Mouse (Mus musculus): ENCODE measurements around the gene Scn3b. TPM values are rescaled to one million over a fixed set of nuclear protein-coding genes. Genes with fewer than 3 reads are reported as not detected.

Gene Scn3b
- polyA plus RNA-seq, 1 experiment, result not detected

DNA sequence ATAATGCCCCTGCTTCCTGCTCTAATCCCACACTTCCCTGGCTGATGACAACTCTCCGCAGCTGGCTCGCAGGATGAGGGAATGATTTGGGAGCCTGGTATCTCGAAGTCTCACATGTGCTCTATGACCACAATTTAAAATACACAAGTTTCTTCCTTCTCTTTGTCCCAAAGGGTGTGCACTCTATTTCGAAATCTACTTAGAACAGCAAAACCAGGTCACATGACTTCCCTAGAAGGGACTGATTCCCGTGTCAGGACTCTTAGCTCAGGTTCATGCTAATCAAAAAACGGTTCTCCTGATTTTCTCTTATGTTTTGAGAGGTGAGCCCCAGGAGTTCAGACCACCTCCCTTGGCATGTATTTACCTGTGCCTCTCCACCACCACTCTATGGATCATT lies 5.1 kb upstream of the Scn3b start:
- H3K36me3 ChIP-seq (ENCODE audit: control insufficient read depth), result no peaks in the 10 kb centered on the region

DNA sequence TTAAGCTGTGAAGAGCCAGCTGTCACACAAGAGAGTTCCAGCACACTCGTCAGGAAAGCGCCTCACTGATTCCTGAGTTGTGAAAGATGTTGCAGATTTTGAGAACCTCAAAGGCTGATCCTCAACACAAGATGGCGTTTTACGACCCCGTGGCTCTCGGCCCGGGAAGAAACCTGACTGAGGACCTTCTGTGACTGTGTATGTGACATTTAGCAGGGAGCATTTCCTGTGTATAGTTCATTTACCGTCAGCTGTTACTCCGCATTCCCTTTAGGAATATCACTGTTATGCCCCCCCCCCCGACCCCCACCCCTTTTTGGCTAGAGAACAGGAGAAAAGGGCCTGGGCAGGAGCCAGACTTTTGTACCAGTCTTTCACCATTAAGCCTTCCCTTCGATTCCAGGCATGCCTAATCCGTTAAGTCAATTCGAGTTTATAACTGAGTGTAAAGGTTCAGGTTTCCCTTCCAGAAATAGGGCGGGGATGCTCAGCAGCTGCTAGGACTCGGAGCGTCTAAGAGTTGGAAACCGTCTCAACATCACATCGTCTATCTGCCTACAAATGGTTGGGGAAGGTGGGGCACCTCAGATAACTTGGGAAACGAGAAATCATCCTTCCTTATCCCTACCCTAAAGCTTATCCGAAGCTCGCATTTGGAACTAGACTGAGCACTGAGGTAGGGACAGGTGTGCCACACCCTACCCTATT lies 823 bp upstream of the Scn3b start:
- Histone ChIP-seq H3K36me3 (ENCODE audit: control insufficient read depth) (no peaks in the 10 kb centered on the region), H3K4me1 (ENCODE audit: control insufficient read depth) (no peaks in the 10 kb centered on the region), H3K4me3 (replicated peaks) (no peak overlapping the region), H3K9me3 (ENCODE audit: control insufficient read depth, low read length) (no peaks in the 10 kb centered on the region), H3K27me3 (ENCODE audit: control insufficient read depth) (peaks cover 16% of the 10 kb centered on the region)
- TF ChIP-seq TAL1 (IDR thresholded peaks at IDR 0.05; ENCODE audit: low read length) (no peak), GATA1 (IDR thresholded peaks at IDR 0.05; ENCODE audit: low read length) (no peak)

More for the DNA sequence above, 5.1 kb upstream of the Scn3b start:
- H3K4me1 ChIP-seq (ENCODE audit: control insufficient read depth), result no peaks in the 10 kb centered on the region
- H3K4me3 ChIP-seq (replicated peaks), result no peak overlapping the region
- peaks cover 6% of the 10 kb centered on the region for H3K27me3 ChIP-seq (ENCODE audit: control insufficient read depth)
- TF ChIP-seq TAL1 (IDR thresholded peaks at IDR 0.05; ENCODE audit: low read length) (no peak), GATA1 (IDR thresholded peaks at IDR 0.05; ENCODE audit: low read length) (no peak)
- H3K9me3 ChIP-seq (ENCODE audit: control insufficient read depth, low read length), result no peaks in the 10 kb centered on the region

DNA sequence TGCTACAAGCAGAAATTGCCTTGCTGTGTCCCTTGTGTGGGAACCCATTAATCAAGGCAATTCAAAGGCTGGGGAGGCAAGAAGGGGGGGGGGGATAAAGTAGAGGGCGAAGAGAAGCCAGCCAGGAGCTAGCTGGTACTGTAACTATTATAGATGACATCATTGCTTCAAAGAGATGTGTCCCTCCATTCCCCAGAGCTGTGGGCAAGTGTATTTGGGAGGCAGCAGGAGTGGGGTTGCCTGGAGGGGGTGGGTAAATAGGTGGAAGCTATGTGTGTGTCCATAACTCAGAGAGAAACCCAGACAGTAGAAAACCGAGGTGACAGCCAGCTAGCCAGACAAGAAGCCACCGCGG lies 292 bp upstream of the Scn3b start:
- Histone ChIP-seq H3K27me3 (ENCODE audit: control insufficient read depth) (peaks cover 16% of the 10 kb centered on the region), H3K4me3 (replicated peaks) (no peak overlapping the region), H3K9me3 (ENCODE audit: control insufficient read depth, low read length) (no peaks in the 10 kb centered on the region), H3K4me1 (ENCODE audit: control insufficient read depth) (no peaks in the 10 kb centered on the region), H3K36me3 (ENCODE audit: control insufficient read depth) (no peaks in the 10 kb centered on the region)
- TF ChIP-seq TAL1 (IDR thresholded peaks at IDR 0.05; ENCODE audit: low read length) (no peak), GATA1 (IDR thresholded peaks at IDR 0.05; ENCODE audit: low read length) (no peak)

DNA sequence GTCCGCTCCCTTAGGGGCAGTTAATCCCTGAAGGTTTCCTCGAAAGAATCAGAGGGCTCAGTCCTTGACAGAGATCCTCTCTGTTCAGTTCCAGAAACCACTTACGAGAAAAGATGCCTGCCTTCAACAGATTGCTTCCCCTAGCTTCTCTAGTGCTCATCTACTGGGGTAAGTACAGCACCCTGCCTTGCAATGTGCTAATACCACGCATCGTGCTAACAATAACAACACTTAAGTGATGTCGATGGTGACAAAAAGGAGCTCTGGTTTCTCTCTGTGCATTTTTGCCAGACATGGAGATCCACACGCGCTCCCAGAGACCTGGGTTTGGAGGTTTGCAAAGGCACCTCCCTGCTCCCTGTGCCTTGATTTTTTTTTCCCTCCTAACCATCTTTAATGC lies 863 bp downstream of the Scn3b start:
- peaks cover 16% of the 10 kb centered on the region for H3K27me3 ChIP-seq (ENCODE audit: control insufficient read depth)
- no peak for TF ChIP-seq TAL1 (IDR thresholded peaks at IDR 0.05; ENCODE audit: low read length)
- no peak for TF ChIP-seq GATA1 (IDR thresholded peaks at IDR 0.05; ENCODE audit: low read length)
- no peaks in the 10 kb centered on the region for H3K9me3 ChIP-seq (ENCODE audit: control insufficient read depth, low read length)
- H3K4me1 ChIP-seq (ENCODE audit: control insufficient read depth), result no peaks in the 10 kb centered on the region
- no peaks in the 10 kb centered on the region for H3K36me3 ChIP-seq (ENCODE audit: control insufficient read depth)
- no peak overlapping the region for H3K4me3 ChIP-seq (replicated peaks)

DNA sequence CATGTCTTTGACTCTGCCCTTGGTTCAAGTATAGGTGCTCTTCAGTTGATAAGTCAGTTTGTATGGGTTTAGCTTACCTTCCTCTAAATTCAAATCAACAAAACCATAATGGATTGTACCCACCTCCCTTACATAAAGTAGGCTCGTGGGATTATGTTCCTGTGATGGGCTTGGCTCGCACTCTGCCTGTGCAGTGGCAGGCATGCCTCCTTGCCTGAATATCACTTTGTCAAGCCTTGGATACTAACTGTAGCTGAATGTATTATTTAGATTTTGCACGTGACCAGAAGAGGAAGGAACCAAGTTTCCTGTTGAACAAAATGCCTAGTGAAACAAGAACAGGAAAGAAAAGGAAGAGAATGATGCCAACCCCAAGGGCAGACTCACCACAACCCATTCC lies 2.1 kb downstream of the Scn3b start:
- TF ChIP-seq TAL1 (IDR thresholded peaks at IDR 0.05; ENCODE audit: low read length) (no peak), GATA1 (IDR thresholded peaks at IDR 0.05; ENCODE audit: low read length) (no peak)
- no peak overlapping the region for H3K4me3 ChIP-seq (replicated peaks)
- no peaks in the 10 kb centered on the region for H3K4me1 ChIP-seq (ENCODE audit: control insufficient read depth)
- H3K27me3 ChIP-seq (ENCODE audit: control insufficient read depth), result peaks cover 16% of the 10 kb centered on the region
- H3K36me3 ChIP-seq (ENCODE audit: control insufficient read depth), result no peaks in the 10 kb centered on the region
- H3K9me3 ChIP-seq (ENCODE audit: control insufficient read depth, low read length), result no peaks in the 10 kb centered on the region

DNA sequence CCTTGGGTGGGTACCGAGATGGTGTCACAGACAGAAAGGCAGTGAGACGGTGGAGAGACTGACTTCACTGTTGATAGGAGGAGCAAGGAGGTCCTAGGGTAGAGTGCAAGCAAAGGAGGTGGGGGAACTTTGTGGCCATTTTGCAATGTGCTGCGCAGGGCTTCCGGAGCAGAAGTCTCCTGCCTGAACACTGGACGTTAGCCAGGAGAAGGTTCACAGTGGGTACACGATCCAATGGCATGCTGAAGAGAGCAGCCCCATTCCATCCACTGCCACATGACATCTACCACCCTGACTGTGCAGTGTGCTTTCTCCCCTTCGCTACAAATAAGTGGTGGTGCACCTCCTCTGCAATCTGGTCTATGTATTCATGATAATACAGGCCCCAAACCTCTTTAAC lies 3.8 kb downstream of the Scn3b start:
- H3K36me3 ChIP-seq (ENCODE audit: control insufficient read depth), result no peaks in the 10 kb centered on the region
- H3K4me3 ChIP-seq (replicated peaks), result no peak overlapping the region
- H3K27me3 ChIP-seq (ENCODE audit: control insufficient read depth), result peaks cover 16% of the 10 kb centered on the region
- H3K4me1 ChIP-seq (ENCODE audit: control insufficient read depth), result no peaks in the 10 kb centered on the region
- H3K9me3 ChIP-seq (ENCODE audit: control insufficient read depth, low read length), result no peaks in the 10 kb centered on the region
- no peak for TF ChIP-seq GATA1 (IDR thresholded peaks at IDR 0.05; ENCODE audit: low read length)
- TF ChIP-seq TAL1 (IDR thresholded peaks at IDR 0.05; ENCODE audit: low read length), result no peak

DNA sequence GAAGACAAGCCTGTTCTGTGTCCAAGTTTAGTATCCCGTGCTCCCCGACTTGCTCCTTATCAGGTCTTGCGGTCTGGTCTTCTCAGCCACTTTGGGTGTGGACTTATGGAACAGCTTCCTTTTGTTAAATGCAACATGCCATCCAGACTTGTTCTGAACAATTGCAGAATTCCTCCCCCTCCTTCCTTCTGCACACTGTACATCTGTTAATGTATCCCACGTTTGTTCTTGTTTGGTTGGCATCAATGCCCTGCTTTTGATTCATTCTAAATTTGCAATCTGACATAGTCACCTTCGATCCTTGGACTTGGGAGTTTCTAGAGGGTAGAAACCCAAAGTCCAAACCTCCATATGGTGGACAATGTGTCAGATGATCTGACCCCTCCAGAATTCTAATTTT lies 6.9 kb downstream of the Scn3b start:
- TF ChIP-seq TAL1 (IDR thresholded peaks at IDR 0.05; ENCODE audit: low read length) (no peak), GATA1 (IDR thresholded peaks at IDR 0.05; ENCODE audit: low read length) (no peak)
- no peaks in the 10 kb centered on the region for H3K4me1 ChIP-seq (ENCODE audit: control insufficient read depth)
- no peaks in the 10 kb centered on the region for H3K27me3 ChIP-seq (ENCODE audit: control insufficient read depth)
- H3K9me3 ChIP-seq (ENCODE audit: control insufficient read depth, low read length), result no peaks in the 10 kb centered on the region
- H3K4me3 ChIP-seq (replicated peaks), result no peak overlapping the region
- no peaks in the 10 kb centered on the region for H3K36me3 ChIP-seq (ENCODE audit: control insufficient read depth)

DNA sequence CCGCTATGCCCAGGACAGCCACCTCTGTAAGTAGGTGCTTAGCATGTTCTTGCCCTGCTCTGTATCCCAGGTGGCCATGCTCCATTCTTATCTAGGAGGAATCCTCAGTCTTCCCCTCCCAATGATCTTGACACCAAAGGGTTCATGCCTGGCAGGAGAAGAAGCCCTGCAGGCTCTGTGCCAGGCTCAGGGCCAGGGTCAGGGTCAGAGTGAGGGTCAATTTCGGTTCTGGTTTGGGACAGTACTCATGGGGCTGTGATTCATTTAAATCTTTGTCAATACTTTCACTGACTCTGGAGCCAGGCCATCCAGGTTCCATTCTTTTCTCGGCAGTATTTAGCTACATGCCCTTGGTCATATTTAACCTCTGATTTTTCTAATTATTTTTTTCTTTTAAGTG lies 8.7 kb downstream of the Scn3b start:
- TF ChIP-seq TAL1 (IDR thresholded peaks at IDR 0.05; ENCODE audit: low read length), result no peak
- no peak for TF ChIP-seq GATA1 (IDR thresholded peaks at IDR 0.05; ENCODE audit: low read length)
- H3K4me1 ChIP-seq (ENCODE audit: control insufficient read depth), result no peaks in the 10 kb centered on the region
- H3K27me3 ChIP-seq (ENCODE audit: control insufficient read depth), result no peaks in the 10 kb centered on the region
- H3K4me3 ChIP-seq (replicated peaks), result no peak overlapping the region
- H3K9me3 ChIP-seq (ENCODE audit: control insufficient read depth, low read length), result no peaks in the 10 kb centered on the region
- no peaks in the 10 kb centered on the region for H3K36me3 ChIP-seq (ENCODE audit: control insufficient read depth)

DNA sequence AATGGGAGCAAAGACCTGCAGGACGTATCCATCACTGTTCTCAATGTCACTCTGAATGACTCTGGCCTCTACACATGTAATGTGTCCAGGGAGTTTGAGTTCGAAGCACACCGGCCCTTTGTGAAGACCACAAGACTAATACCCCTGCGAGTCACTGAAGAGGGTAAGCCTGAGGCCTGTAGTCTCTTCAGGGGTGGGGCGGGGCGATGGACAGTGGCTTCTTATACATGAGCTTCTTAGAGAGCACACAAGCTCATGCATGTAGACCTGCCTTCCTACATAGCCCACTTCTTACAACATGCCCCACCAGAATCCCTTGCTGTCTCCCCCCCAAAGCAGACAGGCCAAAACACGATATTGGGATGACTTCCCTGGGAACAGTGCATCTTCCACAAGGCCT lies 10.4 kb downstream of the Scn3b start:
- H3K4me3 ChIP-seq (replicated peaks), result no peak overlapping the region
- TF ChIP-seq GATA1 (IDR thresholded peaks at IDR 0.05; ENCODE audit: low read length) (no peak), TAL1 (IDR thresholded peaks at IDR 0.05; ENCODE audit: low read length) (no peak)
- H3K36me3 ChIP-seq (ENCODE audit: control insufficient read depth), result no peaks in the 10 kb centered on the region
- H3K27me3 ChIP-seq (ENCODE audit: control insufficient read depth), result no peaks in the 10 kb centered on the region
- no peaks in the 10 kb centered on the region for H3K9me3 ChIP-seq (ENCODE audit: control insufficient read depth, low read length)
- no peaks in the 10 kb centered on the region for H3K4me1 ChIP-seq (ENCODE audit: control insufficient read depth)

DNA sequence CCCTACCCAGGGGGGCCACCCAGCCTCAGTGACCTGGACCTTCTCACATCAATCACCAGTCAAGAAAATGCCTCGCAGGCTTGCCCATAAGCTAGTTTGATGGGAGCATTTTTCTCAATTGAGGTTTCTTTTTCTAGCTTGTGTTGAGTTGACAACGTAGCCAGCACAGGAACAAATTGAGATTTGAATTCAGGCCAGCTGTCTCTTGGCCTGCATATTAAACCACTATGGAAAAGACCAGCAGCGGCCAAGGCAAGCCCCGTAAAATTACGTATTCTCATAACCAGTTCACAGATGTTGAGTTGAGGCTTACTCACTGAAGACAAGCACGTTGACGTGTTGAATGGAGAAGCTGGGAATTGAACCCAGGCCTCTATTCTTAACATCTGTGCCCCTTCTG lies 14.0 kb downstream of the Scn3b start:
- TF ChIP-seq TAL1 (IDR thresholded peaks at IDR 0.05; ENCODE audit: low read length) (no peak), GATA1 (IDR thresholded peaks at IDR 0.05; ENCODE audit: low read length) (no peak)
- no peaks in the 10 kb centered on the region for H3K9me3 ChIP-seq (ENCODE audit: control insufficient read depth, low read length)
- H3K27me3 ChIP-seq (ENCODE audit: control insufficient read depth), result no peaks in the 10 kb centered on the region
- H3K4me1 ChIP-seq (ENCODE audit: control insufficient read depth), result no peaks in the 10 kb centered on the region
- H3K4me3 ChIP-seq (replicated peaks), result no peak overlapping the region
- H3K36me3 ChIP-seq (ENCODE audit: control insufficient read depth), result no peaks in the 10 kb centered on the region
